Mouse (Mus musculus): Measurements from ENCODE around the gene Tff1. TPM values are rescaled to one million over a fixed set of nuclear protein-coding genes. Genes with fewer than 3 reads are reported as not detected.

The Tff1 gene
- polyA plus RNA-seq (2012; rRNA removed) (not detected in 2 replicates), polyA plus RNA-seq (2014; fragmentation: Nextera tagmentation; extraction: Ambion mirVana) (not detected in 2 replicates)

- no peak for DNase-seq (ENCODE audit: low spot score)
- Histone ChIP-seq H3K27me3 (ENCODE audit: control insufficient read depth, insufficient read depth, low read length) (no peaks in the 10 kb centered on the region), H3K4me3 (replicated peaks; ENCODE audit: low read length) (no peak within 1 kb of the TSS), H3K9me3 (ENCODE audit: control insufficient read depth, low read length) (no peaks in the 10 kb centered on the region), H3K36me3 (ENCODE audit: control insufficient read depth, insufficient read depth, low read length) (no peaks in the 10 kb centered on the region), H3K4me2 (replicated peaks; ENCODE audit: low read depth, low read length, severe bottlenecking) (no peak within 1 kb of the TSS), H3K9ac (ENCODE audit: low read depth, low read length, severe bottlenecking) (no peak within 1 kb of the TSS), H3K4me1 (ENCODE audit: control insufficient read depth, insufficient read depth, low read length) (no peaks in the 10 kb centered on the region), H3K27ac (replicated peaks; ENCODE audit: low read depth, low read length) (no peak within 1 kb of the TSS)
- ATAC-seq (ENCODE audit: low FRiP score, low read depth), result no peak
- 89% methylated on average over 6 of the region's 6 CpGs for WGBS
- no peak for TF ChIP-seq POLR2A (IDR thresholded peaks at IDR 0.05; ENCODE audit: borderline replicate concordance, extremely low read depth, insufficient read depth, insufficient read length)
These were observed at the start of gene Tff1 for GRCm38 (mm10) chr17:31165127-31165526. Gene Tff1, minus strand, starts transcription at chr17:31165277.

- Histone ChIP-seq H3K27ac (replicated peaks; ENCODE audit: low read depth, low read length) (no peak overlapping the region), H3K36me3 (ENCODE audit: control insufficient read depth, insufficient read depth, low read length) (no peaks in the 10 kb centered on the region), H3K9ac (ENCODE audit: low read depth, low read length, severe bottlenecking) (no peak overlapping the region), H3K4me1 (ENCODE audit: control insufficient read depth, insufficient read depth, low read length) (no peaks in the 10 kb centered on the region), H3K4me3 (replicated peaks; ENCODE audit: low read length) (no peak overlapping the region), H3K4me2 (replicated peaks; ENCODE audit: low read depth, low read length, severe bottlenecking) (no peak overlapping the region), H3K9me3 (ENCODE audit: control insufficient read depth, low read length) (no peaks in the 10 kb centered on the region), H3K27me3 (ENCODE audit: control insufficient read depth, insufficient read depth, low read length) (no peaks in the 10 kb centered on the region)
- ATAC-seq (ENCODE audit: low FRiP score, low read depth) (no peak), DNase-seq (ENCODE audit: low spot score) (no peak)
- WGBS, result 87% methylated on average over 6 of the region's 6 CpGs
- no peak for TF ChIP-seq POLR2A (IDR thresholded peaks at IDR 0.05; ENCODE audit: borderline replicate concordance, extremely low read depth, insufficient read depth, insufficient read length)
These were observed 46.8 kb upstream of the Tff1 start for GRCm38 (mm10) chr17:31211881-31212280.

- Histone ChIP-seq H3K4me2 (replicated peaks; ENCODE audit: low read depth, low read length, severe bottlenecking) (no peak overlapping the region), H3K27me3 (ENCODE audit: control insufficient read depth, insufficient read depth, low read length) (no peaks in the 10 kb centered on the region), H3K4me1 (ENCODE audit: control insufficient read depth, insufficient read depth, low read length) (no peaks in the 10 kb centered on the region), H3K9me3 (ENCODE audit: control insufficient read depth, low read length) (no peaks in the 10 kb centered on the region), H3K4me3 (replicated peaks; ENCODE audit: low read length) (no peak overlapping the region), H3K27ac (replicated peaks; ENCODE audit: low read depth, low read length) (no peak overlapping the region), H3K36me3 (ENCODE audit: control insufficient read depth, insufficient read depth, low read length) (no peaks in the 10 kb centered on the region), H3K9ac (ENCODE audit: low read depth, low read length, severe bottlenecking) (no peak overlapping the region)
- 89% methylated on average over 7 of the region's 7 CpGs for WGBS
- no peak for TF ChIP-seq POLR2A (IDR thresholded peaks at IDR 0.05; ENCODE audit: borderline replicate concordance, extremely low read depth, insufficient read depth, insufficient read length)
- ATAC-seq (ENCODE audit: low FRiP score, low read depth), result no peak
- no peak for DNase-seq (ENCODE audit: low spot score)
These were observed 45.2 kb upstream of the Tff1 start for GRCm38 (mm10) chr17:31210299-31210698.

GRCm38 (mm10) chr17:31209376-31209930, 44.4 kb upstream of the Tff1 start:
- H3K4me3 ChIP-seq (replicated peaks; ENCODE audit: low read length), result no peak overlapping the region
- H3K27ac ChIP-seq (replicated peaks; ENCODE audit: low read depth, low read length), result no peak overlapping the region
- H3K4me2 ChIP-seq (replicated peaks; ENCODE audit: low read depth, low read length, severe bottlenecking), result no peak overlapping the region
- no peaks in the 10 kb centered on the region for H3K36me3 ChIP-seq (ENCODE audit: control insufficient read depth, insufficient read depth, low read length)
- WGBS, result 93% methylated on average over 11 of the region's 11 CpGs
- H3K4me1 ChIP-seq (ENCODE audit: control insufficient read depth, insufficient read depth, low read length), result no peaks in the 10 kb centered on the region
- no peak for DNase-seq (ENCODE audit: low spot score)
- no peaks in the 10 kb centered on the region for H3K27me3 ChIP-seq (ENCODE audit: control insufficient read depth, insufficient read depth, low read length)
- H3K9ac ChIP-seq (ENCODE audit: low read depth, low read length, severe bottlenecking), result no peak overlapping the region
- ATAC-seq (ENCODE audit: low FRiP score, low read depth), result no peak
- H3K9me3 ChIP-seq (ENCODE audit: control insufficient read depth, low read length), result no peaks in the 10 kb centered on the region
- no peak for TF ChIP-seq POLR2A (IDR thresholded peaks at IDR 0.05; ENCODE audit: borderline replicate concordance, extremely low read depth, insufficient read depth, insufficient read length)

- no peak overlapping the region for H3K4me3 ChIP-seq (replicated peaks; ENCODE audit: low read length)
- no peak overlapping the region for H3K27ac ChIP-seq (replicated peaks; ENCODE audit: low read depth, low read length)
- 81% methylated on average over 8 of the region's 8 CpGs for WGBS
- ATAC-seq (ENCODE audit: low FRiP score, low read depth) (no peak), DNase-seq (ENCODE audit: low spot score) (no peak)
- no peaks in the 10 kb centered on the region for H3K9me3 ChIP-seq (ENCODE audit: control insufficient read depth, low read length)
- no peak overlapping the region for H3K9ac ChIP-seq (ENCODE audit: low read depth, low read length, severe bottlenecking)
- TF ChIP-seq POLR2A (IDR thresholded peaks at IDR 0.05; ENCODE audit: borderline replicate concordance, extremely low read depth, insufficient read depth, insufficient read length), result no peak
- H3K36me3 ChIP-seq (ENCODE audit: control insufficient read depth, insufficient read depth, low read length), result no peaks in the 10 kb centered on the region
- no peaks in the 10 kb centered on the region for H3K27me3 ChIP-seq (ENCODE audit: control insufficient read depth, insufficient read depth, low read length)
- no peak overlapping the region for H3K4me2 ChIP-seq (replicated peaks; ENCODE audit: low read depth, low read length, severe bottlenecking)
- no peaks in the 10 kb centered on the region for H3K4me1 ChIP-seq (ENCODE audit: control insufficient read depth, insufficient read depth, low read length)
These were observed 43.6 kb upstream of the Tff1 start for GRCm38 (mm10) chr17:31208654-31209053.
